Mouse (Mus musculus) splenic B cell, adult 2 months (primary cell): ENCODE results near the gene Frmd7.

ENCODE experiments used
- DNase-seq: peaks from one replicate; pipeline ENCODE4 v3.0.0-alpha.2; 2011; ENCODE audit warnings: low read depth, low spot score
- H3K27me3 ChIP-seq: 2 replicates; pipeline ENCODE4 v1.6.1; 2012; ENCODE audit warnings: mild to moderate bottlenecking, low read length, moderate library complexity, mixed read lengths; ENCODE audit not compliant: control insufficient read depth, poor library complexity, insufficient read depth, severe bottlenecking
- H3K36me3 ChIP-seq: 2 replicates; pipeline ENCODE4 v1.6.1; 2012; ENCODE audit warnings: mild to moderate bottlenecking, low read length, moderate library complexity, mixed read lengths; ENCODE audit not compliant: control insufficient read depth, poor library complexity, insufficient read depth, severe bottlenecking

Gene Frmd7

DNA sequence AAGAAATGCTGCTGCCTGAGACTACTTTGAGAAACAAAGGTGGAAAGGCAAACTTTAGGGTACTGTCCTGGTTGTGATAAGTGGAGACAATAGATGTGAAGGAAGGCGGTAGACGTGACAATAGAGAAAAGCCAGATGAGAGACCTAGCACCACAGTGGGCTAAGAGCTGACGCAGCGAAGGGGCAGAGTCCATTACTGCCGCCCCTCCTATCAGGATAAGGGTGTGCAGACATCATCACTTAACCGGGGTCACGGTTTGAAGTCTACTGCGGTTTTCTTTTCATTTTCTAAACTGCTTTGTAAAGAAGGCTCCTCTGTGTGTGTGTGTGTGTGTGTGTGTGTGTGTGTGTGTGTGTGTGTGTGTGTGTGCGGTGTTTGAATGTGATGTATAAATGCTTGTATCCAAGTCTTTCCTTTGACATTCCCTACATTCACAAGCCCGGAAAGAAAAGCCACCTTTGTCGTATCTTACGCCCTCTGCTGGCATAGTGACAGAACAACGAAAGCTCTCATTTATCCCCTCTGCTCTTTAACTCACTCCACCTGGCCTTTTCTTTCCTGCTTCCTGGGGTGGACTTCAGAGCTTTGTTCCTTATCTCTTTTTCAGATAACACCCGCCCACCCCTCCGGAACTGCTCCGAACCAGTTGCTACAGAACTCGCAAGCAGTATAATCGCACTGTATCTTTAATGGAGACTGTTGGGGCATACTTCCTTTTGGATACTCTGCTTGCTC lies 17.7 kb downstream of the Frmd7 start:
- DNase-seq: peak; percentile 21
- Histone ChIP-seq H3K36me3 (no peaks in the 10 kb centered on the region), H3K27me3 (no peaks in the 10 kb centered on the region)

DNA sequence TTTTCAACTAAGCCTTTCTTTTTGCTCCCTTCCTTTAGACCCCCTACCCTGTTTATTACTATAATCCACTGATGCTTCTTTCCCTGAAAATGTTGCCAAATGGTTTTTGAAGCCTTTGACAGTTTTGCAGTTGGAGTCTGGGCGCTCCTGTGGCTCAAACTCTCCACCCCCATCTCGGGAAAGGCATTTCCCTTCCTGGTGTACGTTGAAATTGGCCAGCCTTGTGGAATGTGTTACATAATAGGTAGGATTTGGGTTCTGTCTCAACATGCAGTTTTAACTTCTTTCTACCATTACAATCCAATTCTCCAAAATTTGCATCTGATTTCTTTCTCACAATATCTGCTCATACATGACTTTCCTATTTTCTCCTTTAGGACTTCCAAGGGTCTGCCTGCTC lies 23.8 kb downstream of the Frmd7 start:
- no peak for DNase-seq
- Histone ChIP-seq H3K27me3 (no peaks in the 10 kb centered on the region), H3K36me3 (no peaks in the 10 kb centered on the region)

DNA sequence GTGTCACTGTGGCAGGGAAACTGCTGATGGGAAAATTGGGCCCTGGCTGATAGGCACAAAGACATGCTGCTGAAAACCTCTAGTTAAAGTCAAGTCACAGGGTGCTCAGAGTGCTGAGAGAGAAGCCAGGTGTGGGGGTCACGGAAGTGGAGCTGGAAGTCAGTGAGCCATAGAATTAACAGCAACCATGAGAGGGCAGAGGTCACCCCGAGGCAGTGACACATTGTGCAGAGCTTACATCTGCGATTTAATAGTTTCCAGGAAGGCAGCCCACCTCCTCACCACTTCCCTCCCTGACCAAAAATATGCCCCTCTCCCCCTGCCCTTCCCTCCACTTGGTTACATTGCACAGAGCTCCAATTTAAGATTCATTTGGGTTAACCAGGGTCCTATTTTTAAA lies 25.1 kb downstream of the Frmd7 start:
- DNase-seq: no peak
- no peaks in the 10 kb centered on the region for H3K27me3 ChIP-seq
- no peaks in the 10 kb centered on the region for H3K36me3 ChIP-seq

DNA sequence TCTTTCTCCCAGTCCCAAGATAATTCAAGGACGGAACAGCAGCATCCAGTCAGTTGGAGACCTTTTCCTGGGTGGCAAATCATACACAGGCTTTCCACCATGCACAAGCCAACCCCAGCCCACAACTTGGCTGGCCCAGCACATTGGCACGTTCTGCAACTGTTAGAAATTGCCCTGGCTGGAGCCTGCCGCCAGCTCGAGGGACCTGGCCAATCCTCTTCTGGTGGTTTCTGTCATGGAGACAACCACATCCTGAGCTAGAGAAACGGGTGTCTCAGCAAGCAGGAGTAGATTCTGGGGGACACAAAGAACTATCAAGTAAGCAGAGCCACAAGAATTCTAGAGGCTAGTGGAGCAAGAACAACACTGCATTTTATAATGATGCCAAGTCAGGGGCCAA lies 32.6 kb downstream of the Frmd7 start:
- no peaks in the 10 kb centered on the region for H3K36me3 ChIP-seq
- no peak for DNase-seq
- no peaks in the 10 kb centered on the region for H3K27me3 ChIP-seq

DNA sequence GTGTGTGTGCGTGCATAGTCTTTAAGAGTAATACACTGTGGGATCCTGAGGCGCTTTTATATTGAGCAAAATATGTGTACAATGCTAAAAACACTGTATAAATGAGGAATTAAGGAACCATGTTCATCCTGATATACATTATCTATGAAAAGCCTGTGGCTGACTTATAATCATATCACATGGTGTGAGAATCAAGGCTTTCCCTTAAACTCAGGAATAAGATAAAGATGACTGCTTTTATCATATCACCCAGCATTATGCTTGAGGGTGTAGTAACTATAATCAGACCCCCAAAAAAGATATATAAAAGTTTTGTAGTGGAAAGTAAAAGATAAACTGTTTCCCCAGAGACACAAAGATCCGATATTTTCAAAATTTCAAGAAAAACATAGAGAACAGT lies 39.0 kb downstream of the Frmd7 start:
- no peaks in the 10 kb centered on the region for H3K36me3 ChIP-seq
- no peak for DNase-seq
- no peaks in the 10 kb centered on the region for H3K27me3 ChIP-seq

DNA sequence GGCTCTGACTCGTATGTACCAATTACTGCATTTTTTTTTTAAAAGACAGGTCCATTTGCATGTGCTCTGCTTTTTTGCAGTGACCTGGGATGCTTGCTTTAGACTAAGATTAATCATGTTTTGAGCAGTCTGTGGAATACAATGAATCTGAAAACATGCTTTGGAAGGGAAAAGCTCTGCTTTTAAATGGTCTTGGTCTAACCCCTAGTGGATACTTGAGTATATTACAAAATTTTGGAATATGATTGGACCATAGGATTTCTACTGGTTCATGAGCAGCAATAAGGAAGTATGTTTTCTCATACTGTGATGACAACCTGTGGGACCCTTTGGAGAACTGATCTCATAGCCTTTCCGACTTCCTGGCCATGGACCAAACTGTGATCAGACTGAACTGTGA lies 54.5 kb downstream of the Frmd7 start:
- DNase-seq: peak; percentile 1
- no peaks in the 10 kb centered on the region for H3K27me3 ChIP-seq
- H3K36me3 ChIP-seq: no peaks in the 10 kb centered on the region

DNA sequence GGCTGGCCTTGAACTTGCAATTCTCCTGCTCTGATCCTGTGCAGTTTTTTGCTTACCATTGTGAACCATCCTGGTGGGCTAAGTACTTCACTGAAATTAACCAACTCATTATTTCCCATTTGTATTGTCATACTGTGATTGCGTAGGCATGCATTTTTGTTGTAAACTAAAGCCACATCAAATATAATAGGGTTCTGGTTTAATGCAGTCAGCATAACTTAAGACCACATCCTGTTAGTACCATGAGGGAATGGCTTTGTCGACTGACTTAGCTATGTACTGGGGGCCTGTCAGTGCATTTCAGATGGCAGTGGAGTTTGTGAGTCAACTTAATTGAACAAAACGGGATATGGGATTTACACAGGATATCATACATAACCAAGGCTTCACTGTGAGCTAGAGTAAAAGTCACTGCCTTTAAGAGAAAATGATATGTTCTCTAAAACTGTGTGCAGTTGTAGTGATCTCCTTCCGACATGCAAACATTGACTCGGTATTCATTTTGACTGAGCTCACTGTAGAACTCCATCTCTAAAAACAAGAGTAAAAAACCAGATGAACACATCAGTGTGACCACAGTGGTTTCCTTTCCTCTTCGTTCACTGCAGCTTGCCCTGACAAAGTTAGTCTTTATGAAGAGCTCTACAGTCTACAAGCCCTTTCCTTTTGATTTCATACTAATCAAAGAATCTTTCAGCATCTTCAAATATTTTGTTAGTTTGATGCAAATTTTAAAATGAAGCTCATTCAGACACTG lies 68.1 kb downstream of the Frmd7 start:
- DNase-seq: peak; percentile 11
- Histone ChIP-seq H3K27me3 (no peaks in the 10 kb centered on the region), H3K36me3 (no peaks in the 10 kb centered on the region; the same call in 1 of the 2 replicates)

DNA sequence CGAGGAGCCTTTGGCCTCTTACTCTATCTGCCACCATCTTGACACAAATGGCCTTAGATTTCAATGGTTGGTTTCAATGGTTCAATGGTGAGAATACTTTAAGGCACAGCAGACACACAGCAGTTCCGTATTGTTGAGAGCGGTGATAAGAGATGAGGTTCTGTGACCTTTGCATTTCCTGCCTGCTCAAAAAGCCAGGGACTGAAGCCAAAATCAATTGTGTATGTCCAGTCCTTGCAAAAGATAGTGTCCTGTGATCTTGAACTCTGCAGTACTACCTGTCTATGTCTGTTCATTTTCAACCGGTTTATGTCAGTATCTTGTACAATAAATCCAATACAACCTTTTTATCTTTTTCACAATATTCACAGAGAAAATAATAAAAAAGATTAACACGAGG lies 77.8 kb downstream of the Frmd7 start:
- no peak for DNase-seq
- Histone ChIP-seq H3K27me3 (no peaks in the 10 kb centered on the region), H3K36me3 (no peaks in the 10 kb centered on the region)

DNA sequence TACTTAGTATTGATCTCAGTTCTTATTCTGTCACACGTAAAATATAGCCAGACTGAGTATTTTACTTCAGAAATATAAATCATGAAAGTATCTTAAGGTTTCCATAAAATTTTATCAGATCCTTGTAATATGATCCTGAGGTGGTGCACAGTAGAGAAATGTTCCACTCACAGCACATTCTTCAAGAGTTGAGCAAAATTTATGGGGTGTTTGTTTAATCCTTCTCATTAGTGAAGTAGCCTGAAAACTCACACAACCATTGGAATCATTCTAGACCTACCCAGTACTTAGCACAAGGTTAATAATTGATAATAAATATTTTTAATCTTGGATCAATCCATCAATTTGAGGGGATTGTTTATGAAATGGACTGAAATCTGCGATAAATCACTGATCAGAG lies 78.7 kb downstream of the Frmd7 start:
- H3K36me3 ChIP-seq: no peaks in the 10 kb centered on the region
- H3K27me3 ChIP-seq: no peaks in the 10 kb centered on the region
- no peak for DNase-seq

DNA sequence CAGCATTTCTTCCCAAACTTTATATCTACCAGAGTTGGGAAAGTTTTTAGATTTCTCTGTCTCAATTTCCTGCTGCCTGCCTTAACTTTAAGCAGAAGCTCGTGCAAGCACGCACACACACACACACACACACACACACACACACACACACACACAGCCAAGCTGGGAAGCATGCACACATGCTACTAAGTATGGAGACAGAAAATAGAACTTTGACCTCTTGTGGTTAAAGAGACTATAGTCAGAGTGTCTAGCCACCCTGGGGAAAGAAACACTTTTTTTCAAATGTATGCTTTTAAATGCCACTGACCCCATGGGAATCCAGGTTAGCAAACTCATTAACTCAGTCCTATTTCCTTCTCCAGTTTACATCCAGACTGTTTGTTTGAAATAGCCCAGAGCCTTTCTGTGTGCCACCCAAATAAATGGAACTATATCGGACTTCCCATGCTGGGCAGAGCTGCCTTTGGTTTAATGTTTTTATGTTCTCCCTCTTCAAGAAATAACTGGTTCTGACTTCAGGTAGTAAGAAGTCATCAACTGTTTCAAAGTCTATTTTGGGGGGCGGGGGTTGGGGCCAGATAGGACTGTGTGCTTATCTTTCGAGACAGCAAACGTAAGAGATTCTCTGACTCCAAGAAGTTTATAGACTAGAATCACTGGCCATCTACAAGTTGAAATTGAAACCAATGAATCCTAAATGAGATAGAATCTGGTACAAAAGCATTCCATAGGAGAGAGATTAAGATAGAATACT lies 91.9 kb downstream of the Frmd7 start:
- no peak for DNase-seq
- Histone ChIP-seq H3K27me3 (no peaks in the 10 kb centered on the region), H3K36me3 (no peaks in the 10 kb centered on the region)
